Mouse (Mus musculus) ES-E14 (cell line): ENCODE data around the gene Slc1a2. TPM values are rescaled to one million over a fixed set of nuclear protein-coding genes. Genes with fewer than 3 reads are reported as not detected.

Source experiments
- DNase-seq: peaks from one replicate; pipeline ENCODE4 v3.0.0-alpha.2; 2013; ENCODE audit warnings: low read depth, low spot score
- H3K27ac ChIP-seq: 2 replicates; pipeline ENCODE4 v1.5.1; 2012; ENCODE audit warnings: low read depth, mild to moderate bottlenecking, low read length, moderate library complexity, mixed read lengths; ENCODE audit not compliant: poor library complexity, insufficient read depth, severe bottlenecking
- H3K36me3 ChIP-seq: 2 replicates; pipeline ENCODE4 v1.6.1; 2012; ENCODE audit warnings: mild to moderate bottlenecking, low read length, moderate library complexity, mixed read lengths; ENCODE audit not compliant: control insufficient read depth, poor library complexity, insufficient read depth, severe bottlenecking
- H3K4me1 ChIP-seq, 2 experiments: fragments of 150-350 bp in 1 of 2; sonication (generic) in 1 of 2; 2 replicates each; pipeline ENCODE4 v1.6.1; 2012; ENCODE audit warnings: low read length in 2 of 2, mild to moderate bottlenecking in 1 of 2, mixed read lengths in 1 of 2; ENCODE audit not compliant: control insufficient read depth in 2 of 2, insufficient read depth in 2 of 2, poor library complexity in 1 of 2
- H3K4me3 ChIP-seq, 2 experiments: fragments of 150-350 bp in 1 of 2; sonication (generic) in 1 of 2; 2 replicates each; pipeline ENCODE4 v1.5.1; 2012; ENCODE audit warnings: low read length in 2 of 2, low read depth in 1 of 2, mild to moderate bottlenecking in 1 of 2, mixed read lengths in 1 of 2; ENCODE audit not compliant: insufficient read depth in 1 of 2, poor library complexity in 1 of 2, severe bottlenecking in 1 of 2
- H3K9ac ChIP-seq: 2 replicates; pipeline ENCODE4 v1.6.1; 2012; ENCODE audit warnings: low read depth, mild to moderate bottlenecking, low read length, mixed read lengths; ENCODE audit not compliant: poor library complexity, insufficient read depth, severe bottlenecking
- H3K9me3 ChIP-seq: fragments of 150-350 bp; sonication (generic); 2 replicates; pipeline ENCODE4 v1.6.1; 2012; ENCODE audit warnings: low read depth, mild to moderate bottlenecking, low read length; ENCODE audit not compliant: control insufficient read depth, insufficient read depth
- CHD2 ChIP-seq: IDR thresholded peaks from 2 replicates; pipeline ENCODE4 v1.6.1; 2014; ENCODE audit warnings: mild to moderate bottlenecking, low read depth, low read length, inconsistent platforms
- HCFC1 ChIP-seq: IDR thresholded peaks from 2 replicates; pipeline ENCODE4 v1.6.1; 2012; ENCODE audit warnings: low read length, inconsistent platforms, borderline replicate concordance; ENCODE audit not compliant: insufficient read depth
- MAFK ChIP-seq: IDR thresholded peaks from 2 replicates; pipeline ENCODE4 v1.6.1; 2014; ENCODE audit warnings: mild to moderate bottlenecking, low read depth, low read length, inconsistent platforms; ENCODE audit not compliant: insufficient read depth
- ZC3H11A ChIP-seq: IDR thresholded peaks from 2 replicates; pipeline ENCODE4 v1.6.1; 2012; ENCODE audit warnings: low read depth, mild to moderate bottlenecking, inconsistent platforms, low read length, borderline replicate concordance
- ZNF384 ChIP-seq: IDR thresholded peaks from 2 replicates; pipeline ENCODE4 v1.6.1; 2012; ENCODE audit warnings: low read depth, low read length, inconsistent platforms
- in situ Hi-C, 2 experiments: fragments of 600-800 bp; cut with MboI; formaldehyde crosslinking; loops; one replicate each; pipeline ENCODE4 v1.15.1; 2025; ENCODE audit warnings: low sequenced_read_pairs in 2 of 2, inconsistent platforms in 1 of 2; ENCODE audit not compliant: unreplicated experiment in 2 of 2
- total RNA-seq: library from RNA; depleted of rRNA; stranded (reverse); fragments of 300-350 nt; gene quantifications from 2 replicates; pipeline ENCODE4 v1.2.3, GENCODE M21; 2012

The Slc1a2 gene
- total RNA-seq, 1 experiment: 0.40 TPM

GRCm38 (mm10) chr2:102809436-102809835, 151.0 kb downstream of the Slc1a2 start:
- Histone ChIP-seq H3K27ac (no peak overlapping the region), H3K9me3 (no peaks in the 10 kb centered on the region), H3K36me3 (no peaks in the 10 kb centered on the region), H3K4me3 (no peak overlapping the region), H3K9ac (no peak overlapping the region), H3K4me1 (no peaks in the 10 kb centered on the region)
- in situ Hi-C loops: no loop called here
- no peak for DNase-seq
- no peak for TF ChIP-seq ZC3H11A
- no peak for TF ChIP-seq CHD2
- no peak for TF ChIP-seq ZNF384
- TF ChIP-seq HCFC1: no peak
- TF ChIP-seq MAFK: no peak

DNA sequence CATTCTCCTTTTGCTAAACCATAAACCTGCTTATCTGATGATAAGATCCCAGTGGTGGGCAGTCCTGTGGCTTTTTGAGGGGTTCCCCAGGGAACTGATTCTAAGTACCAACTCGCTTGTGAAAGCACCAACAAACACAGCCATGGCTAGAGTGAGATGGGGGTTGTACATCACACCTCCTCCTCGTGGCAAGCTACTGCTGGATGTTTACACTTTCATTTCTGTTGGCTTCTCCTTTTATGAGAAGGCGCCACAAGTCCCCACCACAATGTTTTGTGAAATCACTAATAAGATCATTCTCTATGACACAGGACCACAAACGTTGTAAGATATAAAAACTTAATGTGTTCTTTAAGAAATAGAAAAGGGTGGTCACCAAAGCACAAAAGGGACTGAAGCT, 154.3 kb downstream of the Slc1a2 start:
- H3K9me3 ChIP-seq: no peaks in the 10 kb centered on the region
- H3K9ac ChIP-seq: no peak overlapping the region
- H3K4me3 ChIP-seq: no peak overlapping the region
- DNase-seq: no peak
- TF ChIP-seq ZNF384: no peak
- TF ChIP-seq MAFK: no peak
- TF ChIP-seq ZC3H11A: no peak
- TF ChIP-seq CHD2: no peak
- no peak for TF ChIP-seq HCFC1
- H3K36me3 ChIP-seq: no peaks in the 10 kb centered on the region
- in situ Hi-C loops: no loop called here
- H3K27ac ChIP-seq: no peak overlapping the region
- H3K4me1 ChIP-seq: no peaks in the 10 kb centered on the region

DNA sequence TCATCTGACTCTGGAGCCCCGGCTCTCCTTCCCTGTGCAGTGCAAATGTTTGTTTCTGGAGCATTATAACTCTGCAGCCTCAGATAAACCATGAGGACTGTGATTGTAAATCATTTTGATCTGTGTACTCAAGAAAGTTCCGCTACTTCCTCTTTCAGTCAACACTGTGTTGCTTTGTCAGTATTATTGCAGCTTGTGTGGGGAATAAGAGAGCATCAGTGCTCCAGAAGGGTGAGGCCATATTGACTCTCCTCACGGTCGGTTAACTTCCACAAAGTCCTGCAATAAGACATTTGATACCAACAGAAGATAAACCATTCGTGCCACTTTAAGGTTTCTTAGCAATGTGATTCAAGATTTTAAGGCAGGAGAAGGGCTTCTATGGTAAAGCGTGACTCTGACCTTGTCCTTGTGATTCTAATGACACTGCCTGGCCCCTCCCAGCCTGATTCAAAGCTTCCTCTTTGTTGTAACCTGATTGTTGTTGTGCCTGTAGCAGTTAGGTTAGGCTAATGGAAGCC, 156.9 kb downstream of the Slc1a2 start:
- peak; percentile 39 for DNase-seq
- H3K4me1 ChIP-seq: no peaks in the 10 kb centered on the region
- H3K9me3 ChIP-seq: no peaks in the 10 kb centered on the region

DNA sequence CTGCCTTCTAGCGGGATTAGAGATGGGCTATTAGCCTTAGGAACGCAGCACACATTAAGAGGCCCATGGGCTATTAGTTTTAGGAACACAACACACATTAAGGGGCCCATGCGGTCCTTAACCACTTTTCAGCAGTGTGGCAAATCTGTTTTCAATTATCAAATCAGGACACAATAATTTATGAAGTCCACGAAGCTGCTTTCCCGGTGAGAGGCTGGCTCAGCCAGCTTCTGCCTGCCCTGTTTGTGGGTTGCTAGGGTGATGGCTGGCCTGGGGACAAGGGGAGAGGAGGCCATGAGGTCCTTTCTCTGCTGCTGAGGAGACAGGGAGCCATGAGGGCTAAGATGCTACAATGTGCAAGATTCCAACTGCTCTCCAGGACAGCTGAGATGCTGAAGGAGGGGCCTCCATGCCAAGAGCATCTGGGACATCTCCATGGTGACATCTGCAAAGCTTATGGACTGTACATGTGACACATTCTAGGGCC, 161.8 kb downstream of the Slc1a2 start:
- in situ Hi-C loops: no loop called here
- Histone ChIP-seq H3K27ac (no peak overlapping the region), H3K9ac (no peak overlapping the region), H3K9me3 (no peaks in the 10 kb centered on the region), H3K36me3 (no peaks in the 10 kb centered on the region), H3K4me3 (no peak overlapping the region), H3K4me1 (no peaks in the 10 kb centered on the region)
- TF ChIP-seq HCFC1 (no peak), CHD2 (no peak), MAFK (no peak), ZNF384 (no peak), ZC3H11A (no peak)
- no peak for DNase-seq

More for the DNA sequence above, 156.9 kb downstream of the Slc1a2 start:
- H3K4me3 ChIP-seq: no peak overlapping the region
- no peak for TF ChIP-seq ZNF384
- no peak overlapping the region for H3K27ac ChIP-seq
- in situ Hi-C loops: no loop called here
- no peak overlapping the region for H3K9ac ChIP-seq
- H3K36me3 ChIP-seq: no peaks in the 10 kb centered on the region

- H3K9me3 ChIP-seq: no peaks in the 10 kb centered on the region
- H3K9ac ChIP-seq: no peak overlapping the region
- no peak for TF ChIP-seq CHD2
- no peak for TF ChIP-seq HCFC1
- TF ChIP-seq MAFK: no peak
- no peak for TF ChIP-seq ZNF384
- TF ChIP-seq ZC3H11A: no peak
- H3K4me3 ChIP-seq: no peak overlapping the region
- H3K36me3 ChIP-seq: no peaks in the 10 kb centered on the region
- DNase-seq: no peak
- H3K27ac ChIP-seq: no peak overlapping the region
- H3K4me1 ChIP-seq: no peaks in the 10 kb centered on the region
- in situ Hi-C loops: no loop called here
Observed at GRCm38 (mm10) chr2:102820790-102821189, 162.3 kb downstream of the Slc1a2 start.
